Mouse (Mus musculus) kidney, adult 2 months (tissue): Measurements from ENCODE around the gene Ak8.

Experiments
- CTCF ChIP-seq: fragments of 200-500 bp; conservative IDR thresholded peaks from 2 replicates; pipeline ENCODE4 v1.5.1; 2011; ENCODE audit warnings: low read depth, mild to moderate bottlenecking, control low read depth, low read length, moderate library complexity, mixed read lengths; ENCODE audit not compliant: insufficient read depth, insufficient read length
- POLR2A ChIP-seq: fragments of 200-500 bp; IDR thresholded peaks from one replicate; pipeline ENCODE4 v1.6.1; 2011; ENCODE audit warnings: low read depth, low read length, control low read depth

DNA sequence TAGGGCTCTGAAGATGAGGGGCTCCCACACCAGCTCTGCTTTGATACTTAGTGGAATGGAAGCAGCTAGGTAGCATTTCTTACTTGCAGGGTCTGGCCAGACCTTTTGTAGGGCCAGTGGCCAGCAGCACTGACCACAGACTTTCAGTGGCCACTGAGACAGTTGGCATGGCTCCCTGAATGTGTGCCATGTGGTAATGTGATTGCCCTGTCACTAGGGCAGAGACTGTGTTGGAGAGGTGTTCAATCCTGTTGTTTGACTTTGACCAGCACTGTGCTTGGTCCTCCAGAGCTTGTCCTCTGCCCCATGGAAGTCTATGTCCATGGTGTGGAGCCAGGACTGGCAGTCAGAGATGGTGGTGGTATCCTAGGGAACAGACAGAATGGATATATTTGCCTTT is 49.4 kb upstream of the Ak8 start:
- TF ChIP-seq POLR2A (no peak), CTCF (no peak)
